ENCODE assay signal across 9 mouse cellular contexts in the genomic region with DNA sequence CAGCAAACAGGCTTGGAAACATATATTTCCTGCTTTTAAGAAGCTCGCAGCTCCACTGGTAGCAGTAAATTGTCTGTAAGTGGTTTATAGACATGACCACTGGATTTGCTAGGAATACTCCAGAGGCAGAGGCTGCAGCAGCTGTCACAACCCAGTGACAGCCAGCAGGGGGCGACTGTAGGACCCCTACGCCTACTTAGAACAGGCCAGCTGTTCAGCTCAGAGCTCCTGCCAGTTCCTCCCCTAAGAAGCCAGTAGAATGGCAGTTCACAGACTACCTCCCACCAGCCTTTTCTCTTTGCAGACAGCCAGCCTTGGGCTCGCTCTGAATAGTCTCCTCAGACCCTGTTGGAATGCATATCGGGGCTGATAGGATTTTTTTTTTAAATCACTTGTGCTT. TPM values are rescaled to one million over a fixed set of nuclear protein-coding genes. Genes with fewer than 3 reads are reported as not detected.
A peak's percentile ranks its signal among the peaks of the same experiment; 100 is the strongest.
DNase-seq lines count a peak whose midpoint lies in the region; ATAC-seq and TF ChIP-seq lines count a peak whose summit lies in the region.
"Had no signal": no experiment of that assay in that cellular context is flagged by ENCODE, and none has a peak within 500 bp of the region (broad histone marks: within the 10 kb centered on the region; RNA-seq: fewer than 3 reads in every experiment).

No protein-coding gene starts in this region.

- H3K9me3 ChIP-seq in MEL (replicated peaks; ENCODE audit: insufficient read depth, low read length), result no peaks in the 10 kb centered on the region
- no peaks in the 10 kb centered on the region for H3K9me3 ChIP-seq in embryonic facial prominence, embryonic 10.5 days

- no peak for TF ChIP-seq EP300 in MEL (IDR thresholded peaks at IDR 0.05; ENCODE audit: low read depth in 1 of 2, low read length in 2 of 2)

- H3K4me1 ChIP-seq in MEL (ENCODE audit: control insufficient read depth in 1 of 2, insufficient read depth in 2 of 2, low read length in 2 of 2), result no peaks in the 10 kb centered on the region
- 0 out of 2 replicates have a peak, but pooled peaks cover 5% of the 10 kb centered on the region for H3K4me1 ChIP-seq in embryonic facial prominence, embryonic 10.5 days

- no peaks in the 10 kb centered on the region for H3K79me2 ChIP-seq in MEL (ENCODE audit: control insufficient read depth, insufficient read depth, low read length, poor library complexity)

- no peak overlapping the region for H3K27ac ChIP-seq in MEL (ENCODE audit: control insufficient read depth, low read depth, low read length)
- no peak overlapping the region for H3K27ac ChIP-seq in embryonic facial prominence, embryonic 10.5 days (replicated peaks)

- TF ChIP-seq POLR2A in MEL (IDR thresholded peaks at IDR 0.05; ENCODE audit: control insufficient read depth in 1 of 2, insufficient read depth in 1 of 2, low read depth in 1 of 2, low read length in 2 of 2, poor library complexity in 1 of 2), result no peak

- H3K4me3 ChIP-seq in MEL (ENCODE audit: control insufficient read depth in 1 of 2, insufficient read depth in 1 of 2, low read depth in 2 of 2, low read length in 2 of 2), result no peak overlapping the region
- H3K4me3 ChIP-seq in embryonic facial prominence, embryonic 10.5 days, result no peak overlapping the region

- H3K36me3 ChIP-seq in MEL (ENCODE audit: control insufficient read depth in 1 of 2, insufficient read depth in 2 of 2, low read length in 2 of 2), result no peaks in the 10 kb centered on the region
- H3K36me3 ChIP-seq in embryonic facial prominence, embryonic 10.5 days (replicated peaks), result no peaks in the 10 kb centered on the region

- H3K27me3 ChIP-seq in MEL (ENCODE audit: control insufficient read depth in 1 of 2, insufficient read depth in 2 of 2, low read length in 2 of 2), result peaks cover 4 to 8% of the 10 kb centered on the region in 2 experiments; a peak in 3 of 4 replicates
- no peaks in the 10 kb centered on the region for H3K27me3 ChIP-seq in embryonic facial prominence, embryonic 10.5 days (replicated peaks; ENCODE audit: low read depth, poor library complexity, severe bottlenecking)

- TF ChIP-seq CTCF in MEL (IDR thresholded peaks at IDR 0.05 in 2 of 3, conservative IDR thresholded peaks at IDR 0.05 in 1 of 3; ENCODE audit: control insufficient read depth in 1 of 3, insufficient read depth in 1 of 3, low read depth in 2 of 3, low read length in 3 of 3, poor library complexity in 1 of 3, severe bottlenecking in 1 of 3), result peak; percentile 81 to 93 (median 87)

- DNase-seq in adrenal gland, adult (ENCODE audit: inconsistent age in 2 of 2, low spot score in 1 of 2), result peak; percentile 36 to 71
- no peak for DNase-seq in adrenal gland, adult 8-10 months
- DNase-seq in MEL (ENCODE audit: low read depth, low spot score), result peak; percentile 71
- peak; percentile 77 for DNase-seq in embryonic facial prominence, embryonic 10.5 days (ENCODE audit: low spot score)
- peak; percentile 59 to 69 for DNase-seq in layer of hippocampus, postnatal 14 days (ENCODE audit: low spot score in 2 of 2)
- peak; percentile 69 to 72 for DNase-seq in lung, postnatal 4 days
- DNase-seq in right cerebral cortex, adult 18-20 months, result peak; percentile 74

- WGBS in embryonic facial prominence, embryonic 10.5 days, result 11% methylated on average over 5 of the region's 5 CpGs

- no peak overlapping the region for H3K9ac ChIP-seq in MEL (ENCODE audit: control insufficient read depth, low read depth, low read length, poor library complexity, severe bottlenecking)

- peak; percentile 31 for TF ChIP-seq RAD21 in MEL (IDR thresholded peaks at IDR 0.05; ENCODE audit: low read depth, low read length)

- ATAC-seq in hematopoietic stem cell, adult 5-6 weeks (replicated peaks in 1 of 2; ENCODE audit: insufficient read depth in 1 of 2, low FRiP score in 2 of 2, low TSS enrichment in 1 of 2, low read depth in 1 of 2, poor library complexity in 2 of 2, severe bottlenecking in 2 of 2), result peak; percentile 67; a peak in 3 of 4 replicates

TF ChIP-seq in MEL, 35 proteins besides CTCF, POLR2A, EP300 and RAD21:
- no peak for TF ChIP-seq ELF1 (IDR thresholded peaks at IDR 0.05; ENCODE audit: low read depth, low read length)
- TF ChIP-seq KAT2A (conservative IDR thresholded peaks at IDR 0.05; ENCODE audit: low read depth, low read length), result no peak
- TF ChIP-seq SIN3A (IDR thresholded peaks at IDR 0.05; ENCODE audit: low read length), result 0 out of 2 replicates have a peak, but pooled peaks have one; percentile 28
- no peak for TF ChIP-seq POLR2AphosphoS2 (IDR thresholded peaks at IDR 0.05; ENCODE audit: low read length)
- no peak for TF ChIP-seq USF1 (IDR thresholded peaks at IDR 0.05; ENCODE audit: low read depth, low read length)
- 0 out of 2 replicates have a peak, but pooled peaks have one; percentile 27 for TF ChIP-seq BHLHE40 (IDR thresholded peaks at IDR 0.05; ENCODE audit: borderline replicate concordance, low read depth, low read length)
- peak; percentile 69 for TF ChIP-seq SMC3 (IDR thresholded peaks at IDR 0.05; ENCODE audit: low read depth, low read length)
TF ChIP-seq in MEL: peak in this region for 3.

RNA-seq across cellular contexts. Expression of gene Lbp, which starts 10.7 kb away (rescaled TPM):
- total RNA-seq in adrenal gland, adult 8-10 months (2022), result 10 to 100 TPM; 17.7 to 53.5 (median 24.9) TPM
- not detected in 2 replicates for total RNA-seq in MEL (2012; rRNA removed)
- not detected for polyA plus RNA-seq in MEL (2012; ENCODE audit: insufficient read depth in 1 of 2, insufficient read length in 2 of 2, low read depth in 1 of 2, low replicate concordance in 2 of 2, missing spikeins in 1 of 2)
- polyA plus RNA-seq in embryonic facial prominence, embryonic 10.5 days (2016; fragmentation: Nextera tagmentation; extraction: Ambion mirVana), result 1.9 and 3.4 TPM in 2 replicates
- 43.5 and 51.0 TPM in 2 replicates for total RNA-seq in hematopoietic stem cell, adult 5-6 weeks (2017)
- 1 to 10 TPM; 2.3 to 8.0 TPM for total RNA-seq in layer of hippocampus, postnatal 14 days (2021)
- polyA plus RNA-seq: C2C12 had no signal

RNA-seq across cellular contexts. Expression of gene Snhg11, which starts 58.4 kb away (rescaled TPM):
- 10 to 100 TPM; 16.5 to 72.5 (median 44.2) TPM for total RNA-seq in adrenal gland, adult 8-10 months (2022)
- total RNA-seq in MEL (2012; rRNA removed), result not detected in 2 replicates
- polyA plus RNA-seq in MEL (2012; ENCODE audit: insufficient read depth in 1 of 2, insufficient read length in 2 of 2, low read depth in 1 of 2, low replicate concordance in 2 of 2, missing spikeins in 1 of 2), result under 1 TPM in 1 of 2 experiments, not detected in 1; 0.06 TPM
- polyA plus RNA-seq in embryonic facial prominence, embryonic 10.5 days (2016; fragmentation: Nextera tagmentation; extraction: Ambion mirVana), result 22.1 and 25.2 TPM in 2 replicates
- total RNA-seq in hematopoietic stem cell, adult 5-6 weeks (2017), result not detected in 2 replicates
- 100 to 1,000 TPM; 427 to 584 TPM for total RNA-seq in layer of hippocampus, postnatal 14 days (2021)
- polyA plus RNA-seq: C2C12 had no signal

RNA-seq across cellular contexts. Expression of gene Bpi, which starts 59.1 kb away (rescaled TPM):
- total RNA-seq in adrenal gland, adult 8-10 months (2022), result not detected
- not detected in 2 replicates for total RNA-seq in MEL (2012; rRNA removed)
- polyA plus RNA-seq in MEL (2012; ENCODE audit: insufficient read depth in 1 of 2, insufficient read length in 2 of 2, low read depth in 1 of 2, low replicate concordance in 2 of 2, missing spikeins in 1 of 2), result under 1 TPM in 1 of 2 experiments, not detected in 1; 0.10 TPM
- not detected in 2 replicates for polyA plus RNA-seq in embryonic facial prominence, embryonic 10.5 days (2016; fragmentation: Nextera tagmentation; extraction: Ambion mirVana)
- total RNA-seq in hematopoietic stem cell, adult 5-6 weeks (2017), result not detected in 2 replicates
- total RNA-seq in layer of hippocampus, postnatal 14 days (2021), result not detected
- polyA plus RNA-seq: C2C12 had no signal

Comparison
In these comparisons a context has a peak if more than half of its experiments do, and no peak if none do; other contexts are left out.
1. RNA of gene Snhg11, which starts 58.4 kb away (total RNA-seq): 427 to 584 TPM in layer of hippocampus, postnatal 14 days and 16.5 to 72.5 TPM in adrenal gland, adult 8-10 months; not detected in MEL and not detected in hematopoietic stem cell, adult 5-6 weeks; every median in the first group is over 10 times any median in the second.